Mouse (Mus musculus) heart, embryonic 12.5 days (tissue): ENCODE results near the gene Cep131. TPM values are rescaled to one million over a fixed set of nuclear protein-coding genes. Genes with fewer than 3 reads are reported as not detected.

Experiments used
- ATAC-seq: fragments of 200-750 bp; cut with Nextera tagmentation; 2 replicates; pipeline ENCODE4 v1.8.0; 2017; ENCODE audit warnings: moderate TSS enrichment, moderate library complexity; ENCODE audit not compliant: insufficient number of reproducible peaks, low FRiP score
- H3K27ac ChIP-seq: fragments of 300-500 bp; sonication (generic); 2 replicates; pipeline ENCODE4 v1.5.1; 2016; ENCODE audit warnings: mild to moderate bottlenecking, moderate library complexity; ENCODE audit not compliant: poor library complexity, severe bottlenecking
- H3K27me3 ChIP-seq: fragments of 300-500 bp; sonication (generic); replicated peaks from 2 replicates; pipeline ENCODE4 v1.6.1; 2016; ENCODE audit warnings: mild to moderate bottlenecking, moderate library complexity
- H3K36me3 ChIP-seq: fragments of 300-500 bp; sonication (generic); 2 replicates; pipeline ENCODE4 v1.6.1; 2016; ENCODE audit warnings: mild to moderate bottlenecking, moderate library complexity
- H3K4me1 ChIP-seq: fragments of 300-500 bp; sonication (generic); replicated peaks from 2 replicates; pipeline ENCODE4 v1.6.1; 2016; ENCODE audit warnings: mild to moderate bottlenecking
- H3K4me2 ChIP-seq: fragments of 300-500 bp; sonication (generic); 2 replicates; pipeline ENCODE4 v1.6.1; 2016; ENCODE audit warnings: mild to moderate bottlenecking, moderate library complexity
- H3K4me3 ChIP-seq: fragments of 300-500 bp; sonication (generic); 2 replicates; pipeline ENCODE4 v1.5.1; 2016; ENCODE audit warnings: mild to moderate bottlenecking
- H3K9ac ChIP-seq: fragments of 300-500 bp; sonication (generic); 2 replicates; pipeline ENCODE4 v1.6.1; 2016; ENCODE audit warnings: mild to moderate bottlenecking, moderate library complexity
- H3K9me3 ChIP-seq: fragments of 300-500 bp; sonication (generic); replicated peaks from 2 replicates; pipeline ENCODE4 v1.6.1; 2016; ENCODE audit warnings: mild to moderate bottlenecking, moderate library complexity
- WGBS: fragments of 180-500 bp; shearing (Covaris S2); methylation state at CpG from one replicate; pipeline ENCODE4 v1.1.7; 2016; 5-methylcytosine and 5-hydroxymethylcytosine counted together
- polyA plus RNA-seq: library from polyadenylated mRNA; unstranded; fragments of >200 nt; fragmentation: Nextera tagmentation; extraction: Ambion mirVana; gene quantifications from 2 replicates; pipeline ENCODE4 v1.2.1, GENCODE M21; 2016

The Cep131 gene
- polyA plus RNA-seq, 1 experiment from 2014 or later, result 19.2 TPM

GRCm38 (mm10) chr11:120114488-120115215 is 28.0 kb upstream of the Cep131 start:
- Histone ChIP-seq H3K9ac (no peak overlapping the region), H3K4me1 (peaks cover 38% of the 10 kb centered on the region), H3K9me3 (no peaks in the 10 kb centered on the region), H3K4me2 (no peak overlapping the region), H3K4me3 (no peak overlapping the region), H3K27me3 (no peaks in the 10 kb centered on the region), H3K36me3 (peaks cover 60% of the 10 kb centered on the region), H3K27ac (no peak overlapping the region)
- ATAC-seq, result no peak
- WGBS, result 93% methylated on average over 21 of the region's 21 CpGs

- Histone ChIP-seq H3K9me3 (no peaks in the 10 kb centered on the region), H3K4me2 (no peak overlapping the region), H3K27me3 (no peaks in the 10 kb centered on the region), H3K27ac (peak overlapping the region; percentile 76), H3K4me3 (no peak overlapping the region), H3K36me3 (peaks cover 72% of the 10 kb centered on the region), H3K4me1 (peaks cover 34% of the 10 kb centered on the region), H3K9ac (no peak overlapping the region)
- ATAC-seq, result peak; percentile 43; the same call in 1 of the 2 replicates
- WGBS, result 55% methylated on average over 4 of the region's 4 CpGs
Observed at GRCm38 (mm10) chr11:120112136-120112535, 25.5 kb upstream of the Cep131 start.

- no peaks in the 10 kb centered on the region for H3K27me3 ChIP-seq
- peaks cover 34% of the 10 kb centered on the region for H3K4me1 ChIP-seq
- no peak overlapping the region for H3K4me3 ChIP-seq
- H3K36me3 ChIP-seq, result peaks cover 70% of the 10 kb centered on the region
- H3K9ac ChIP-seq, result no peak overlapping the region
- 10% methylated on average over 2 of the region's 2 CpGs for WGBS
- peak overlapping the region; percentile 70; the same call in 1 of the 2 replicates for H3K27ac ChIP-seq
- no peak for ATAC-seq
- no peak overlapping the region for H3K4me2 ChIP-seq
- no peaks in the 10 kb centered on the region for H3K9me3 ChIP-seq
Observed at GRCm38 (mm10) chr11:120111033-120111432, 24.4 kb upstream of the Cep131 start.

GRCm38 (mm10) chr11:120110554-120110953 is 23.9 kb upstream of the Cep131 start:
- 66% methylated on average over 7 of the region's 7 CpGs for WGBS
- H3K9ac ChIP-seq, result no peak overlapping the region

GRCm38 (mm10) chr11:120109558-120110210 is 23.1 kb upstream of the Cep131 start:
- no peaks in the 10 kb centered on the region for H3K27me3 ChIP-seq
- no peaks in the 10 kb centered on the region for H3K9me3 ChIP-seq
- H3K4me2 ChIP-seq, result no peak overlapping the region
- no peak overlapping the region for H3K27ac ChIP-seq
- H3K4me1 ChIP-seq, result peaks cover 40% of the 10 kb centered on the region
- 78% methylated on average over 14 of the region's 14 CpGs for WGBS
- H3K4me3 ChIP-seq, result no peak overlapping the region
- no peak overlapping the region for H3K9ac ChIP-seq
- H3K36me3 ChIP-seq, result peaks cover 70% of the 10 kb centered on the region
- ATAC-seq, result no peak

More at GRCm38 (mm10) chr11:120110554-120110953, 23.9 kb upstream of the Cep131 start:
- H3K9me3 ChIP-seq, result no peaks in the 10 kb centered on the region
- ATAC-seq, result no peak
- no peak overlapping the region for H3K4me2 ChIP-seq
- H3K36me3 ChIP-seq, result peaks cover 70% of the 10 kb centered on the region
- peaks cover 34% of the 10 kb centered on the region for H3K4me1 ChIP-seq
- H3K27me3 ChIP-seq, result no peaks in the 10 kb centered on the region
- H3K27ac ChIP-seq, result no peak overlapping the region
- H3K4me3 ChIP-seq, result no peak overlapping the region

GRCm38 (mm10) chr11:120107796-120108195 is 21.2 kb upstream of the Cep131 start:
- ATAC-seq, result no peak
- Histone ChIP-seq H3K4me3 (no peak overlapping the region), H3K4me1 (peaks cover 31% of the 10 kb centered on the region), H3K27ac (no peak overlapping the region), H3K4me2 (no peak overlapping the region), H3K36me3 (peaks cover 69% of the 10 kb centered on the region), H3K9me3 (no peaks in the 10 kb centered on the region), H3K27me3 (no peaks in the 10 kb centered on the region), H3K9ac (no peak overlapping the region)
- 84% methylated on average over 9 of the region's 9 CpGs for WGBS

- 79% methylated on average over 2 of the region's 2 CpGs for WGBS
Observed at GRCm38 (mm10) chr11:120107026-120107425, 20.4 kb upstream of the Cep131 start.

GRCm38 (mm10) chr11:120103431-120103997 is 16.9 kb upstream of the Cep131 start:
- Histone ChIP-seq H3K27ac (no peak overlapping the region), H3K36me3 (peaks cover 58% of the 10 kb centered on the region), H3K4me1 (peaks cover 24% of the 10 kb centered on the region), H3K27me3 (no peaks in the 10 kb centered on the region), H3K9ac (no peak overlapping the region), H3K4me2 (no peak overlapping the region), H3K4me3 (no peak overlapping the region), H3K9me3 (no peaks in the 10 kb centered on the region)
- 80% methylated on average over 3 of the region's 3 CpGs for WGBS
- no peak for ATAC-seq

More at GRCm38 (mm10) chr11:120107026-120107425, 20.4 kb upstream of the Cep131 start:
- no peaks in the 10 kb centered on the region for H3K27me3 ChIP-seq
- ATAC-seq, result no peak
- no peak overlapping the region for H3K4me3 ChIP-seq
- H3K4me1 ChIP-seq, result peaks cover 24% of the 10 kb centered on the region
- H3K9ac ChIP-seq, result no peak overlapping the region
- no peak overlapping the region for H3K27ac ChIP-seq
- H3K36me3 ChIP-seq, result peaks cover 69% of the 10 kb centered on the region
- H3K4me2 ChIP-seq, result no peak overlapping the region
- H3K9me3 ChIP-seq, result no peaks in the 10 kb centered on the region

- H3K4me2 ChIP-seq, result no peak overlapping the region
- H3K27ac ChIP-seq, result peak overlapping the region; percentile 39; the same call in 1 of the 2 replicates
- peaks cover 34% of the 10 kb centered on the region for H3K4me1 ChIP-seq
- peaks cover 44% of the 10 kb centered on the region for H3K36me3 ChIP-seq
- H3K9ac ChIP-seq, result peak overlapping the region; percentile 16; the same call in 1 of the 2 replicates
- no peak overlapping the region for H3K4me3 ChIP-seq
- no peaks in the 10 kb centered on the region for H3K27me3 ChIP-seq
- no peaks in the 10 kb centered on the region for H3K9me3 ChIP-seq
- 2% methylated on average over 3 of the region's 3 CpGs for WGBS
- no peak for ATAC-seq
Observed at GRCm38 (mm10) chr11:120101036-120101435, 14.4 kb upstream of the Cep131 start.

- Histone ChIP-seq H3K4me3 (peak within 1 kb of the TSS; percentile 77), H3K9me3 (no peaks in the 10 kb centered on the region)
- WGBS, result under 1% methylated on average over 77 of the region's 77 CpGs
Observed at GRCm38 (mm10) chr11:120098588-120099511, 12.2 kb upstream of the Cep131 start, which contains the start of the genes Tepsin and Ndufaf8. Tepsin (minus strand) TSS chr11:120098731. Ndufaf8 (plus strand) TSS chr11:120098928.

More at GRCm38 (mm10) chr11:120098588-120099511, 12.2 kb upstream of the Cep131 start, which contains the start of the genes Tepsin and Ndufaf8:
- Histone ChIP-seq H3K4me1 (peaks cover 26% of the 10 kb centered on the region), H3K36me3 (peaks cover 44% of the 10 kb centered on the region), H3K27me3 (no peaks in the 10 kb centered on the region), H3K27ac (peak within 1 kb of the TSS; percentile 93), H3K4me2 (peak within 1 kb of the TSS; percentile 89), H3K9ac (peak within 1 kb of the TSS; percentile 87)
- ATAC-seq, result peak; percentile 99
